Mouse (Mus musculus) spleen, postnatal 10 days (tissue): ENCODE results near the gene Abt1.

ENCODE experiments used
- DNase-seq, 2 experiments: peaks; one replicate each; pipeline ENCODE4 v3.0.0; 2021 to 2022; ENCODE audit warnings: low spot score in 2 of 2

Gene Abt1

DNA sequence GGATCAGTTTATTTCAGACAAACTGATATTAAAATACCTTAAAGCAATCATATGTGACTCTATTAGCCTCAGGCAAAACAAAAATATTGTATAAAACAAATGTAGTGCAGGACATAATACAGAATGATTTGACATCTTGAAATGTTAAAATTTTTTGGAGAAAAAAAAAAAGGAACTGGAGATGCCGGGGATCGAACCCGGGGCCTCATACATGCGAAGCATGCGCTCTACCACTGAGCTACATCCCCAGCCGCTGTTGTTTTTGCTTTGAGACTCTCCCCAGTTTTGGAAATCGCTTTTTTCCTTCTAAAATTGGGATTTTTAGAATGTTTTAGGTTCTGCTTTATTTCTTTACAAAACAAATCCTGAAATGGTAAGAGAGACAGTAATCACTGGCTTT lies 14.9 kb upstream of the Abt1 start:
- DNase-seq = peak; percentile 57 to 80

DNA sequence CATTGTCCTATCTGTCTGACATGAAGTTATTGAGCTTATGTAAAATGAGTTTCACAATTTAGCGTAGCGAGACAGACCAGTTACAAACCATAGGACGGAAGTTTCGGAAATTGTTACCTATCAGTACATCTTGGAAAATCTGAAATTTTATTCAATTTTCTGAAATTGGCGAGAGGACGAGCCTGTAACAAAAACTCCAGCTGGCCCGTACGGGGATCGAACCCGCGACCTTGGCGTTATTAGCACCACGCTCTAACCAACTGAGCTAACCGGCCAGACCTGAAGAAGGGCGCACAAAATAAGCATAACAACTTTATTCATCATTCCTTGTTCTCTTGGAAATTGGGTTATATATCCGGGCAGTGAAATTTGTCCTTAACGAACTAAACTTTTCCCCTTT lies 14.2 kb upstream of the Abt1 start:
- DNase-seq = peak; percentile 92 to 93

GRCm38 (mm10) chr13:23436861-23437822 lies 13.5 kb upstream of the Abt1 start:
- peak; percentile 72 to 80 for DNase-seq

DNA sequence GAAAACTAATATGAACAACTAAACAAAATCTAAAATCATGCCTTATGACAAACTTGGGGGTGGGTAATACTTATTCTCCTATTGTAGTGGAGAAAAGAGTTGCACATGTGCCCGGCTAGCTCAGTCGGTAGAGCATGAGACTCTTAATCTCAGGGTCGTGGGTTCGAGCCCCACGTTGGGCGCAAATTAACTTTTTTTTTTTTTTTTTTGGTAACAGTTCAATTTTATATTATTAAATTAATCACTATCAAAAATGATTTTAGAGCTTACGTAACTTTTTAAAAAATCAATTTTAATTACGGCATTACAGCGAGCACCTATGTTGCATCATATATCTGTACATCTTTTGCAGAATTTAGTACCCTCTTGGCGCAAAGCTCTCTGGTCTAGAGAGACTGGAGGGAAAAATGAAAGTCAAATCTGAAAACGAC lies 12.6 kb upstream of the Abt1 start:
- DNase-seq = peak in 1 of 2 experiments; percentile 64

DNA sequence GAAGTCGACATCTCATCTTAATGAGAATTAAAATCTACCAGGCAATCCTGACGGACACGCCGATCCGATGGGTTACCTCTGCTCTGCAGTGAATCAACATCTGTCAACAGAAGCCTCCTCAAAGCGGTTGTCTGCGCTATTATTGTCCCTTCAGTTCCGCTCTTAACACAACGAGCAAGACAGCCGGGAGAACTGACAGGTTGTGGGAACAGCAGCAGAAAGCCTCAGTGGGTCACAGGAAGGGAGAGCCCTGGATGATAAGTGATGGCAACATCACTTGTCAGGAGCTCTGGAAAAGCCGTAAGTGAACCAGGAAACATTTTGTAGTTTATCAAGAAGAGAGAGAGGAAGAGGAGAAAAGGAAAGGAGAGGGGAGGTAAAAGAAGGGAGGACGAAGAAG lies 12.0 kb upstream of the Abt1 start:
- peak in 1 of 2 experiments; percentile 37 for DNase-seq

DNA sequence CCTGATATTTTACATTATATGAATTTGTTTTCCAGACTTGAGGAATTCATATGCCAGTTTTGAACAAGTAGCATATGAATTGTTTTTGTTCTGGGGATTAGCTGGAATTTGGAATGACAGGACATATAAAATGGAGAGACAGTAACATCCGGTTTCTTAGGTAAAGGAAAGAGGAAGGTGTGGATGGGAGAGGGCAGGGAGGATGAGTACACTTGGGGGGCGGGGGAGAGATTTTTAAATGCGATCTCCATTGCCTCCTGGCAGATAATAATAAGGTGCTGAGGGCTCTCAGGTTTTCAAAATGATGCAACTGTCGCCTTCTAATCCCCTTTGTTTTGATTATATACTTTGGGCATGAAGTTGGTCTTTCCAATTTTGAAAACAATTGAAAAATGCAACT lies 11.6 kb upstream of the Abt1 start:
- no peak for DNase-seq

GRCm38 (mm10) chr13:23434426-23434825 lies 10.8 kb upstream of the Abt1 start:
- DNase-seq = no peak

GRCm38 (mm10) chr13:23433801-23434200 lies 10.1 kb upstream of the Abt1 start:
- no peak for DNase-seq

DNA sequence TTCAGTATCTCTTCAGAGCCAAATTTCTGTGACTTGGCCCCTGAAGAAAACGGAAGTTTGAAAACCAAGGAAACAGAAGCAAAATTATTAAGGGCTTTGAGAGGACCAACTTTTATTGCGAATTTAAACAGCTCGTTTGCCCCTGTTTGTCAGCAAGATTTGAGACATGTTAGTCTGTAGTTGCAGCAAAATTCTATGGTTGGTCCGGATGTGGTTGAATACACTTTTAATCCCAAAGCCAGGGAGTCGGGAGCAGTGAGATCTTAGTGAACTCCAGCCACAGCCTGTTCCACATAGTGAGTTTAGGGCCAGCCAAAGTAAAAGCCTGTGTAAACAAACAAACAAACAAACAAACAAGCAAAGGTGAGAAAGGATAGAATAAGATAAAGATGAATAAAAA lies 9.5 kb upstream of the Abt1 start:
- no peak for DNase-seq

DNA sequence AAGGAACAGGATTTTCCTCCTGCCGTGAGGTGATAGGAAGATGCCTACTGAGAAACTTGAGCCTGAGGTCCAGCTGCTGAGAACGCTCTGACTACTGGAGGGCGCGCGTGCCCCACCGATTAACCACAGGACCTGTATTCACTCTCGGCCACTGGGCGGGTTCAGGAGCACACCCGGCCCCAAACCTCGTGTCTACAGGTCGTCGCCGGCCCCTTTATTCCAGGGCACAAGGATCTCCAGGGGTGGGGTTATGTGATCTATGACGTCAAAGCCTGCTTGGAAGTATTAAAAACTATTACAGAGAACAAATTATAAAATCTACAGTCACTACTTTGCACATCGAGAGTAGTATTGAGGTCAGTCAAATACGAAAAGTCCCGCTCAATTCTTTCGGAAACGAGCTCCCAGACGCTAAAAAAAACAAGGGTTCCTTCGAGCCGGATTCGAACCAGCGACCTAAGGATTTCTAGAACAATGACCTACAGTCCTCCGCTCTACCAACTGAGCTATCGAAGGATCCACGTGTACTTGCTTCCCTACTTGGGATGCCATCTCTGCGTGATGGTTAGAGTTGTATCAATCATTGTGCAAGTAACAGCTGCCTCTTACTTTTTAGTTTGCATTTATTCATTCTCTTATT lies 9.0 kb upstream of the Abt1 start:
- peak; percentile 95 for DNase-seq

GRCm38 (mm10) chr13:23431351-23431771 lies 7.7 kb upstream of the Abt1 start:
- peak; percentile 83 to 84 for DNase-seq

DNA sequence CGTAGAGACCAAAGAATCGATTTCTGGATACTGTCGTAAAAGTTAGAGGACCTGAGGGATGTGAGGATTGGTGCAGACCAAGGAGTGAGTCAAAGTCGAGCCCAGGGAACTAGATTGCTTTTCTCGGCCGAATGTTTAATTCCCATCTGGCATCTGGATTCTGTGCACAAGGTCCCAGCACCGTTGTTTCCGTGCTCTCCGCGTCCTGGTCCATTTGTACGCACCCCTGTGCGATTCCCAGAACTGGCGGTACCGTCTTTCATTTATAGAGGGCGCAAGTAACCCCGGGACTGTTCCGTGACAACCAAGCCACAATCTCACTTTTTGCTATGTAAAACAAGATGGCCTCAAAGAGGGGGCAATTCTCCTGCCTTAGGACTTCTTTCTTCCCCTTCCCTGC lies 7.1 kb upstream of the Abt1 start:
- peak; percentile 70 to 83 for DNase-seq

GRCm38 (mm10) chr13:23429771-23430380 lies 6.2 kb upstream of the Abt1 start:
- DNase-seq = no peak

- no peak for DNase-seq
Observed at GRCm38 (mm10) chr13:23428166-23428993, 4.7 kb upstream of the Abt1 start.

DNA sequence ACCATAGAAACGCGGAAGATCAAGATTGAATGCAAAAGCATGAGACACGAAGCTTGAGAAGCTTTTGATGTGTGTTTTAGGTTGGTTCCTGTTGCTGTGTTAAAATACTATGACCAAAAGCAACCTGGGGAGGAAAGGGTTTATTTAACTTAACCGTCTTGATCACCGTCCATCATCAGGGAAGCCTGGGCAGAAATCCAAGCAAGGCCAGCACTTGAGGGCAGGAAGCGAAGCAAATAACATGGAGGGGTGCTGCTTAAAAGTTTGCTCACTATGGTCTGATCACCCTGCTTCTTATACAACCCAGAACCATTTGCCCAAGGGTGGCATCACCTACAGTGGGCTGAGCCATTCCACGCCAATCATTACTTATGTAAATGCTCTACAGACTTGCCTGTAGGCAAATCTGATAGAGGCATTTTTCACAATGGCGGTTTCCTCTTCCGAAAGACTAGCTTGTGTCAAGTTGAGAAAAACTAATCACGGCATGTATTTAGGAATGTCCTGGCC lies 3.8 kb upstream of the Abt1 start:
- DNase-seq = no peak

DNA sequence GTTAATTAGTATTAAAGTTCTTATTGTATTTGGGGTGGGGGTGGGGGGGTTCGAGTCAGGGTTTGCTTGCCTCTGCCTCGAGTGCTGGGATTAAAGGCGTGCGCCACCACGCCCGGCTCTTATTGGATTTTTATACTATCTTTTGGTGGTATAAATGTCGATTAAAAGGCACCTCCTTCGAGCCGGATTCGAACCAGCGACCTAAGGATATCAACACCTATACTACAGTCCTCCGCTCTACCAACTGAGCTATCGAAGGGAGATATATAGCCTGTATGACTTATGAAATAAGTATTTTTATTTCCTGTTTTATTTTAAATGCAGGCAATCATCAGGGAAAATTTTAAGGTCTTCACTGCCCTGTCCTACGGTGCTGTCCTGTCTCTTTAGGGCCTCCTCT lies 3.3 kb upstream of the Abt1 start:
- peak in 1 of 2 experiments; percentile 59 for DNase-seq

DNA sequence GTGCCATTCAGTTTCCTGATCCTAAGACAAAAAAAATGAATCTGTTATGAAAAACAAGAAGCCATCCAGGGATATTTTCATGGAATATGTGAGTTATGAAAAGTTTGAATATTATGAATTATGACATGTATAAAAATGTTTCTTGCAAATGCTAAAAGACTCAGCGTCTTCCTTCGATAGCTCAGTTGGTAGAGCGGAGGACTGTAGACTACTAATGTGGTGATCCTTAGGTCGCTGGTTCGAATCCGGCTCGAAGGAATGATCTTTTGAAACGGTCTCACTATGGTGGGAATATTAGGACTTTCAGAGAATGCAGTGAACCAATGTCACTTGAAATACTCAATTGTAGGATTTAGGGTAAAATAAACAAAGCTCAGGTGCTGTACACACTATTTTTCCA lies 2.7 kb upstream of the Abt1 start:
- DNase-seq = no peak

DNA sequence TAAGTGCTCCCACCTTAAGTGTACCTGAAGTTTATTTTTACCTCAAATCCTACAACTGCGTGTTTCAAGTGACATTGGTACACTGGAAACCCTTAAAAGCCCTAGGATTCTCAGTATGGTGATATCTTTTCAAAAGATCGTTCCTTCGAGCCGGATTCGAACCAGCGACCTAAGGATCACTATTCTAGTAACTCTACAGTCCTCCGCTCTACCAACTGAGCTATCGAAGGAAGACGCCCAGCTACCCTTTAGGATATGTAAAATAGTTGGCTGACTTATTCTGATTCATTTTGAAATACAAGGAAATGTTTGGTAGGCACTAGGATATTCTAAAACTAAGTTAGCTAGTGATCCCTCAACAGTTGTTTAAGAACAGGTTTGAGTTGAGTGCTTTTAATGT lies 1.8 kb upstream of the Abt1 start:
- DNase-seq = peak; percentile 62 to 79

DNA sequence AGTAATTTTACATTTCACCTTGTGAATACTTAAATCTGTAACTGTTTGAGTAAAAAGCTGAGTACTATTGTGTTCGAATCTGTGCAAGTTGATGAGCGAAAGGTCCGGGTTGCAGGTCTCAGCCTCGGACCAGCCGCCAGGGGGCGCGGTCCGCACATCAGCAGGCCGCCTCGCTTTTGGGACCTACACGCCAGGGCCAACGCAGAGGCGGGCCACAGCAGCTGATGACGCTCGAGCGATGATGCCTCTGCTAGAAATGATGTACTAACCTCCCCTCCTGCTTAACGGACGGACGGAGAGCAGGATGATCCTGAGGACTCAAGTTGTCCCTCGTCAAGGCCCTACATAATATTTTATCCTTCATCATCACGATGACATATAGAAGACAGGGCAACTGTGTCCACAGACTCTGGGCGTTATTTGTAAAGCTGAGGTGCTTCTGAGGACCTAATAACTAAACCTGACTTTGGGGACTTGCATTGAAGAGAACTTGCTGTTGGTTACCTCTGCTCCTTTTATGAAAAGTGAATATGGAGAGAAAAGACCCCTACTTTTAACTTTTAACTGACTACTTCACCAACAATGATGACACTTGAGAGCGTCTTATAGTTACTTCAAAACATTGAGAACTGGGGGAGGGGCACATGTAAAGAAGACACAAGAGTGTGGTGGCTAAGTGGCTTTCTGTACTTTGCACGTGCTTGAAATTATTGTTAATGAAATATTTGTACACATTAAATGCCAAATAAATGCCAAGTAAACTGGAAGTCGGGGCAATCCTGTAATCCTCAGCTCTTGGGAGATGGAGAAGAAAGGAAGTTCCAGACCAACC lies 1.0 kb upstream of the Abt1 start:
- peak; percentile 79 to 93 for DNase-seq

GRCm38 (mm10) chr13:23424052-23424380 lies 350 bp upstream of the Abt1 start:
- DNase-seq = peak in 1 of 2 experiments; percentile 47

DNA sequence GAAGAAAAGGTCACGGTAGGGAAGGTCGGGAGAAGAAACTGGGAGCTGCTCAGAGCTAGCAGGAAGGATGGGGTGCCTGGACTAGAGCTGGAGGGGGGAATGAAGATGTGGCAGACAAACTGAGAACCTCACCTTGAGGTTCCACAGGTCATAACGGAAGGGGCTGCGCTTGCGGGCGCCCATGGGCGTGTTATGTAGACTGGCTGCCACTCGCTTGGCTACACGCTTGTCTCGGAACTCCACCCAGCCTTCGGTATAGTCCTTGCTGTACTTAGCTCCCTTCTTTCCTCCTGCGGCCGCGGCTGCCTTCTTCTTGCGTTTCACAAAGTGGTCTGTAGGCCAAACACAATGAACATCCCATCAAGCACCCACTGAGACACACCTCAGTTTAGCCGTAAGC lies 1.3 kb downstream of the Abt1 start:
- no peak for DNase-seq
